Mouse (Mus musculus): ENCODE data around the gene Abhd2. TPM values are rescaled to one million over a fixed set of nuclear protein-coding genes. Genes with fewer than 3 reads are reported as not detected.
"Not testable (repeated sequence)": the region's sequence is repeated elsewhere in the genome, so short reads cannot be mapped to it uniquely, and the experiment has no call there.

Abhd2 gene
- polyA plus RNA-seq, 1 experiment from 2014 or later, result 4.2 TPM

DNA sequence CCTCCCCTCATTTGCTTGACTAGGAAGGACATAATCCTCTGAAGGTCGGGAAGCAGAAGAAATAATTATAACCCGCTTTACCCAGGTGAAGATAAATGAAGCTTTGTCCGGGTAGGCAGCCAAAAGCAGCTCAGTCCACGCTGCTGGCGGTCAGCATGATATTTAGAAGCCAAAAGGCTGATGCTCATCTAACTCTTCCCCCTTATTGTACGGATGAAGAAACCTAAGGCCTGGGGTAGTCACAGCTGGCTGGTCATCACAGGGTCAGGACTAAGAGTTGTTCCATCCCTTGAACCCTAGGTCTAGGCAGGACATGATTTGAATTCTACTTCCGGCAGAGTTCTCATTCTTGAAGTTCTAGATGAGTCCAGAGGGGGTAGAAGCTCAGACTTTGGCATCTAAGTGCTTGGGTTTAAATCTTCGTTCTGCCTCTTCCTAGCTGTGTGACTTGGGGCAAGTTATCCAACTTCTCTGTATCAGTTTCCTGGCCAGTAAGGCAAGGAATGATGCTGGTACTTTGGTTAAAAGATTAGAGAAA, 1.5 kb downstream of the Abhd2 start:
- 77% methylated on average over 8 of the region's 8 CpGs for WGBS
- Histone ChIP-seq H3K9me3 (ENCODE audit: control insufficient read depth, low read length) (no peaks in the 10 kb centered on the region), H3K27me3 (ENCODE audit: control insufficient read depth, insufficient read depth, low read length) (no peaks in the 10 kb centered on the region), H3K4me3 (ENCODE audit: control insufficient read depth in 1 of 2, insufficient read depth in 1 of 2, low read depth in 1 of 2, low read length in 2 of 2) (no peak overlapping the region), H3K36me3 (ENCODE audit: control insufficient read depth, insufficient read depth, low read length) (no peaks in the 10 kb centered on the region), H3K4me2 (ENCODE audit: low read length) (peak overlapping the region; percentile 85), H3K27ac (replicated peaks in 1 of 2; ENCODE audit: control insufficient read depth in 1 of 2, insufficient read depth in 1 of 2, low read depth in 2 of 2, low read length in 2 of 2) (no peak overlapping the region), H3K4me1 (ENCODE audit: control insufficient read depth in 2 of 2, insufficient read depth in 2 of 2, low read length in 2 of 2) (peaks cover 27 to 39% of the 10 kb centered on the region in 2 experiments), H3K9ac (ENCODE audit: low read length) (no peak overlapping the region)
- no peak for ATAC-seq (ENCODE audit: insufficient number of reproducible peaks, insufficient read depth, low FRiP score, low read depth)

GRCm38 (mm10) chr7:79275345-79275744, 2.3 kb downstream of the Abhd2 start:
- Histone ChIP-seq H3K36me3 (ENCODE audit: control insufficient read depth, insufficient read depth, low read length) (no peaks in the 10 kb centered on the region), H3K9me3 (ENCODE audit: control insufficient read depth, low read length) (no peaks in the 10 kb centered on the region), H3K9ac (ENCODE audit: low read length) (peak overlapping the region; percentile 56), H3K4me1 (ENCODE audit: control insufficient read depth in 2 of 2, insufficient read depth in 2 of 2, low read length in 2 of 2) (peaks cover 28 to 43% of the 10 kb centered on the region in 2 experiments), H3K27ac (replicated peaks in 1 of 2; ENCODE audit: control insufficient read depth in 1 of 2, insufficient read depth in 1 of 2, low read depth in 2 of 2, low read length in 2 of 2) (peak overlapping the region; percentile 38 to 49; a peak in 3 of 4 replicates), H3K4me3 (ENCODE audit: control insufficient read depth in 1 of 2, insufficient read depth in 1 of 2, low read depth in 1 of 2, low read length in 2 of 2) (peak overlapping the region; percentile 35 to 36), H3K4me2 (ENCODE audit: low read length) (peak overlapping the region; percentile 85), H3K27me3 (ENCODE audit: control insufficient read depth, insufficient read depth, low read length) (no peaks in the 10 kb centered on the region)
- no peak for ATAC-seq (ENCODE audit: insufficient number of reproducible peaks, insufficient read depth, low FRiP score, low read depth)
- WGBS, result 9% methylated on average over 11 of the region's 11 CpGs

DNA sequence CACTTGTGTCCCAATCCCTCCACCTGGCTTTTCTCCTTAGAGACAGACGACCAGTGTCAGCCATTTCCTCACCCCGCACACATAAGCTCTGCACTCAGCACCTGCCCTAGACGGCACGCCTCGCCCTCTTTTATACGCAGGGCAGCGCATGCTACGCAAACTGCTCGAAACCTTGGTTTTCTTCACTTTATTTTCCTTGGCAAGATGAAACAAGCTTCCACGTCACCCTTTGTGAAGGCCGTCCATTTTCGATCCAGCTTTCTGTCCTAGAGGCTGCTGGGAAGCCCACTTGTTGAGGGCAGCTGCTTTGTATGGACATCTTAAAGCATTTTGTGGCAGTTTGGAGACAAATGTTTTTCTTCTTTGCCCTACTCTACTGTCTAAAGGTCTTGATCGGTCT, 5.4 kb downstream of the Abhd2 start:
- Histone ChIP-seq H3K9me3 (ENCODE audit: control insufficient read depth, low read length) (no peaks in the 10 kb centered on the region), H3K4me2 (ENCODE audit: low read length) (no peak overlapping the region), H3K4me1 (ENCODE audit: control insufficient read depth in 2 of 2, insufficient read depth in 2 of 2, low read length in 2 of 2) (peaks cover 37 to 52% of the 10 kb centered on the region in 2 experiments), H3K9ac (ENCODE audit: low read length) (no peak overlapping the region), H3K27ac (replicated peaks in 1 of 2; ENCODE audit: control insufficient read depth in 1 of 2, insufficient read depth in 1 of 2, low read depth in 2 of 2, low read length in 2 of 2) (no peak overlapping the region), H3K36me3 (ENCODE audit: control insufficient read depth, insufficient read depth, low read length) (no peaks in the 10 kb centered on the region), H3K27me3 (ENCODE audit: control insufficient read depth, insufficient read depth, low read length) (no peaks in the 10 kb centered on the region), H3K4me3 (ENCODE audit: control insufficient read depth in 1 of 2, insufficient read depth in 1 of 2, low read depth in 1 of 2, low read length in 2 of 2) (no peak overlapping the region)
- WGBS, result 87% methylated on average over 13 of the region's 13 CpGs
- no peak for ATAC-seq (ENCODE audit: insufficient number of reproducible peaks, insufficient read depth, low FRiP score, low read depth)

- Histone ChIP-seq H3K36me3 (ENCODE audit: control insufficient read depth, insufficient read depth, low read length) (no peaks in the 10 kb centered on the region), H3K27me3 (ENCODE audit: control insufficient read depth, insufficient read depth, low read length) (no peaks in the 10 kb centered on the region), H3K9me3 (ENCODE audit: control insufficient read depth, low read length) (no peaks in the 10 kb centered on the region), H3K27ac (replicated peaks in 1 of 2; ENCODE audit: control insufficient read depth in 1 of 2, insufficient read depth in 1 of 2, low read depth in 2 of 2, low read length in 2 of 2) (no peak overlapping the region), H3K4me1 (ENCODE audit: control insufficient read depth in 2 of 2, insufficient read depth in 2 of 2, low read length in 2 of 2) (peaks cover 34 to 52% of the 10 kb centered on the region in 2 experiments), H3K4me2 (ENCODE audit: low read length) (no peak overlapping the region), H3K9ac (ENCODE audit: low read length) (peak overlapping the region; percentile 18; the same call in 1 of the 2 replicates), H3K4me3 (ENCODE audit: control insufficient read depth in 1 of 2, insufficient read depth in 1 of 2, low read depth in 1 of 2, low read length in 2 of 2) (no peak overlapping the region)
- WGBS, result 61% methylated on average over 10 of the region's 10 CpGs
- ATAC-seq (ENCODE audit: insufficient number of reproducible peaks, insufficient read depth, low FRiP score, low read depth), result no peak
These were observed 6.5 kb downstream of the Abhd2 start for GRCm38 (mm10) chr7:79279376-79280029.

DNA sequence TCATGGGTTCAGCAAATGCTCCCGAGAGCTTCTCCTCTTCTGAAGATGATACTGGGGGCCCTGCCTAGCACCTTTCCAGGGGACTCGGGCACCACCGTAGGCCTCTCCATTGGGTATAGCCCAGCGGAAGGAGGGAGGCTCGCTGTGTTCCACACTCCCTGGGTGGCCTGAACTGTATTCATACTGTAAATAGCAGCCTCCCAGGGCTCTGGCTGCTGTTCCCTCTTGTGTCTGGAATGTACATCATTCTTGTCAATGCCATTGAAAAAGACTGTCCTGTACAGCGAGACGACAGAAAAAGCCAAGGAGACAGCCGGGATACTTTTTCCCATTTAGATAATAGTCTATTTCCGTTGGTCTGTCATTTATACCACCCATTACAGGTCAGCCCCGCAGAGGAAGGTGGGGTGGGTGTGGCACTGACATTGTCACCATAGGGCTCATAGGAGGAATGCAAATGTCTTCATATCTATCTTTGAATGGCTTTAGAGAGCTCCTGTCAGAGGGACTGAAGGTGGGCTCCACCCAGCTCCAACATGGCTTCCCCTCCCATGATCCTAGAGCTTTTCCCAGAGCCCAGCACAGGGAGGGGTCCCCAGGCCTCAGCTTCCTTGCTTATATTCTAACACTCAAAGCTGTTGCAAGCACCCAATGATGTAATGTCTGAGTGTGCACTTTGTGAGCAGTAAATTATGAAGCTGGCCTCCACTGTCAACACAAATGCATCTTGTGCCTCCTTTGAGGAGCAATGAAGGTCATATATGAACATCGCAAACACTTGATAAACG, 10.1 kb downstream of the Abhd2 start:
- H3K4me1 ChIP-seq (ENCODE audit: control insufficient read depth in 2 of 2, insufficient read depth in 2 of 2, low read length in 2 of 2), result peaks cover 30 to 48% of the 10 kb centered on the region in 2 experiments

GRCm38 (mm10) chr7:79283671-79283941, 10.6 kb downstream of the Abhd2 start:
- not testable (repeated sequence) for H3K9ac ChIP-seq (ENCODE audit: low read length); ATAC-seq (ENCODE audit: insufficient number of reproducible peaks, insufficient read depth, low FRiP score, low read depth); H3K4me2 ChIP-seq (ENCODE audit: low read length); H3K27ac ChIP-seq (replicated peaks in 1 of 2; ENCODE audit: control insufficient read depth in 1 of 2, insufficient read depth in 1 of 2, low read depth in 2 of 2, low read length in 2 of 2); H3K36me3 ChIP-seq (ENCODE audit: control insufficient read depth, insufficient read depth, low read length); H3K9me3 ChIP-seq (ENCODE audit: control insufficient read depth, low read length); H3K27me3 ChIP-seq (ENCODE audit: control insufficient read depth, insufficient read depth, low read length); H3K4me3 ChIP-seq (ENCODE audit: control insufficient read depth in 1 of 2, insufficient read depth in 1 of 2, low read depth in 1 of 2, low read length in 2 of 2)
- 39% methylated on average over 1 of the region's 1 CpGs for WGBS
- peaks cover 32 to 48% of the 10 kb centered on the region in 2 experiments for H3K4me1 ChIP-seq (ENCODE audit: control insufficient read depth in 2 of 2, insufficient read depth in 2 of 2, low read length in 2 of 2)

More for the DNA sequence above, 10.1 kb downstream of the Abhd2 start:
- Histone ChIP-seq H3K9me3 (ENCODE audit: control insufficient read depth, low read length) (no peaks in the 10 kb centered on the region), H3K4me2 (ENCODE audit: low read length) (peak overlapping the region; percentile 16), H3K36me3 (ENCODE audit: control insufficient read depth, insufficient read depth, low read length) (no peaks in the 10 kb centered on the region), H3K27ac (replicated peaks in 1 of 2; ENCODE audit: control insufficient read depth in 1 of 2, insufficient read depth in 1 of 2, low read depth in 2 of 2, low read length in 2 of 2) (peak overlapping the region in 1 of 2 experiments; percentile 26; a peak in 1 of 4 replicates), H3K9ac (ENCODE audit: low read length) (no peak overlapping the region), H3K4me3 (ENCODE audit: control insufficient read depth in 1 of 2, insufficient read depth in 1 of 2, low read depth in 1 of 2, low read length in 2 of 2) (no peak overlapping the region), H3K27me3 (ENCODE audit: control insufficient read depth, insufficient read depth, low read length) (no peaks in the 10 kb centered on the region)
- 39% methylated on average over 12 of the region's 12 CpGs for WGBS
- ATAC-seq (ENCODE audit: insufficient number of reproducible peaks, insufficient read depth, low FRiP score, low read depth), result no peak

DNA sequence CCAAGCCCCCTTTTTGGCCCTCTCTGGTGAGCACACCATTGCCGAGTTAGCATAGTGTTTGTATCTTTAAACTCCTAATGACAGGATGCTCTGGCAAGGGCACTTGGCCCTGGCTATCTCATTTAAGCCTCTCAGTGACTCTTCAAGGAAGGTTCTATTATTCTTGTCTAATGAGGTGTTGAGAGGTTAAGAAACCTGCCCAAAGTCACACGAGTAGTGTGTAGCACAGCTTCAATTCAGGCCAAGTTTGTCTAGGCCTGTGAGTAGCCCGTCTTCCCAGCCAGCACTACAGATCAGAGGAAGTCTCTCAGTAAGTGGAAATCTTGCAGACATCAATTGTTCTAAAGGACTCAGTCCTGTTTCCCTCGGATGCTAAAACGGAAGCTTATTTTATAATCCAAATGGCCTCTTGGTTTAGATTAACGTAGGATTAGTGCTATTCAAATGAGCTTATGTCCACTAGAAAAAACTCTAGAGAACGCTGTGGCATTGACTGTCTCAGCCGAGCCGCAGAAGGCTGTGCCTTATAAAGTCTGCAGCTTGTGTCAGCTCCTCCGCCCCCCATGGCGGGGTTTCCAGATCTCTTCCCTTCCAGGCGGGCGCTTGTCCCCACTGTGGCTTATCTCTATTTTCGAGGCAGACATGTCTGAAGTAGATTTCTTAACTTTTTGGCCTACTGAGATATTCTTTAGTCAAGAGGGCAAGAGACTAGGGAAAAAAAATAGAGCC, 11.3 kb downstream of the Abhd2 start:
- Histone ChIP-seq H3K27ac (replicated peaks in 1 of 2; ENCODE audit: control insufficient read depth in 1 of 2, insufficient read depth in 1 of 2, low read depth in 2 of 2, low read length in 2 of 2) (0 out of 4 replicates have a peak overlapping the region, but pooled peaks of 1 of the 2 experiments have one; percentile 9), H3K4me1 (ENCODE audit: control insufficient read depth in 2 of 2, insufficient read depth in 2 of 2, low read length in 2 of 2) (peaks cover 26 to 42% of the 10 kb centered on the region in 2 experiments)
- no peak for ATAC-seq (ENCODE audit: insufficient number of reproducible peaks, insufficient read depth, low FRiP score, low read depth)

More for the DNA sequence above, 11.3 kb downstream of the Abhd2 start:
- no peak overlapping the region for H3K9ac ChIP-seq (ENCODE audit: low read length)
- no peak overlapping the region for H3K4me3 ChIP-seq (ENCODE audit: control insufficient read depth in 1 of 2, insufficient read depth in 1 of 2, low read depth in 1 of 2, low read length in 2 of 2)
- WGBS, result 41% methylated on average over 14 of the region's 14 CpGs
- no peaks in the 10 kb centered on the region for H3K27me3 ChIP-seq (ENCODE audit: control insufficient read depth, insufficient read depth, low read length)
- no peaks in the 10 kb centered on the region for H3K36me3 ChIP-seq (ENCODE audit: control insufficient read depth, insufficient read depth, low read length)
- H3K4me2 ChIP-seq (ENCODE audit: low read length), result no peak overlapping the region
- H3K9me3 ChIP-seq (ENCODE audit: control insufficient read depth, low read length), result no peaks in the 10 kb centered on the region

Data from heart, embryonic 14.5 days (tissue).